Mouse (Mus musculus) spleen, adult 2 months (tissue): ENCODE data around the gene Dennd1c. TPM values are rescaled to one million over a fixed set of nuclear protein-coding genes. Genes with fewer than 3 reads are reported as not detected.

Source experiments
- DNase-seq, 2 experiments: peaks; one replicate each; pipeline versions ENCODE4 v3.0.0 to v3.0.0-alpha.2; 2012 to 2021; ENCODE audit warnings: low spot score in 2 of 2, low read depth in 1 of 2
- H3K27ac ChIP-seq: fragments of 200-500 bp; 2 replicates; pipeline ENCODE4 v1.5.1; 2012; ENCODE audit warnings: low read length, inconsistent platforms; ENCODE audit not compliant: insufficient read depth
- H3K27me3 ChIP-seq: fragments of 200-500 bp; 2 replicates; pipeline ENCODE4 v1.6.1; 2012; ENCODE audit warnings: mild to moderate bottlenecking, moderate library complexity, low read length, inconsistent platforms; ENCODE audit not compliant: control insufficient read depth, insufficient read depth
- H3K36me3 ChIP-seq: fragments of 200-500 bp; 2 replicates; pipeline ENCODE4 v1.6.1; 2012; ENCODE audit warnings: mild to moderate bottlenecking, low read length, inconsistent platforms; ENCODE audit not compliant: control insufficient read depth, insufficient read depth
- H3K4me1 ChIP-seq: fragments of 200-500 bp; 2 replicates; pipeline ENCODE4 v1.6.1; 2011; ENCODE audit warnings: inconsistent platforms; ENCODE audit not compliant: control insufficient read depth, insufficient read depth, insufficient read length
- H3K4me3 ChIP-seq: fragments of 200-500 bp; 2 replicates; pipeline ENCODE4 v1.5.1; 2011; ENCODE audit warnings: mild to moderate bottlenecking, inconsistent platforms; ENCODE audit not compliant: insufficient read depth, insufficient read length; ENCODE audit errors: extremely low read depth
- CTCF ChIP-seq: fragments of 200-500 bp; IDR thresholded peaks from 2 replicates; pipeline ENCODE4 v1.5.1; 2011; ENCODE audit warnings: mild to moderate bottlenecking, inconsistent platforms; ENCODE audit not compliant: insufficient read depth, insufficient read length, insufficient replicate concordance; ENCODE audit errors: extremely low read depth
- POLR2A ChIP-seq: fragments of 200-500 bp; IDR thresholded peaks from 2 replicates; pipeline ENCODE4 v1.6.1; 2011; ENCODE audit warnings: low read depth, low read length, inconsistent platforms
- WGBS: fragments of 180-500 bp; shearing (Covaris S2); methylation state at CpG from one replicate; pipeline ENCODE4 v1.1.7; 2018; 5-methylcytosine and 5-hydroxymethylcytosine counted together
- polyA plus RNA-seq: library from polyadenylated mRNA; depleted of rRNA; stranded (reverse); fragments of >200 nt; gene quantifications from 2 replicates; pipeline ENCODE4 v1.2.3, GENCODE M21; 2012

Gene Dennd1c
- polyA plus RNA-seq, 1 experiment, result 94.1 TPM

DNA sequence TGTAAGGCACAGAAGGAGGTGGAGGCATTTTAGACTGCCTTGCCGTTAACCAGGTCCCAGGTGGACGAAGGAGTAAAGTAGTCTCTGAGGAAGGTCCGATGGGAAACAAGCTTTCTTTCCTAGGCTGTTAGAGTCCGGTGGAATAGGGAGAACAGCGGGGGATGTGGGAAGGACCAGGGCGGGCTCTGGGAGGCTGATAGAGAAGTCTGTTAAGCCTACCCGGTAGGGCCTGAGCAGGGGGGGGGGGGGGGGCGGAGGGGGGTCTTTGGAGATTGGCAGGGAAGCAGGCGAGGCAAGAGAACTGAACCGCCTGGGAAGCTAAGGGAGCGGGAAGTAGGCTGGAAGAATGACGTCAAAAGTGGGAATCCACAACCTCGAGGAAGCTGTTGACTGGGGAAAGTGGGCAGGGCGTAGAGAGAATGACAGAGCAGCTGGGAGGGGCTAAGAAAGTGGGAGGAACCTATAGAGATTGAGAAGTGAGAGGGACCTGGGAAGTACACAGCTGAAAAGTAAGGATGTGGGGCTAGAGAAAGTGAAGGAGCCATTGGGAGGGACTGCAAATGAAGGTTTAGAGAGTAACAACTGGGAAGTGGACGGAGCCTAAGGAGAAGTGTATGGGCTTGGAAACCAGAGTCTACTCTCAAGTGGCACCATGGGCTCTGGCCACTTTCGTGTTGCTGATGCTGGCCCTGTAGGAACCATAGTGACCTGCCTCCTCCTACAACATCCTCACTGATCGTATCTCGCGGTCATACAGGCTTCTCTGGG is 17.7 kb upstream of the Dennd1c start:
- DNase-seq, result no peak
- Histone ChIP-seq H3K27me3 (no peaks in the 10 kb centered on the region), H3K4me3 (peak overlapping the region; percentile 40), H3K4me1 (0 out of 2 replicates have a peak, but pooled peaks cover 4% of the 10 kb centered on the region), H3K27ac (no peak overlapping the region), H3K36me3 (no peaks in the 10 kb centered on the region)
- WGBS, result 19% methylated on average over 17 of the region's 19 CpGs
- TF ChIP-seq CTCF (no peak), POLR2A (no peak)

DNA sequence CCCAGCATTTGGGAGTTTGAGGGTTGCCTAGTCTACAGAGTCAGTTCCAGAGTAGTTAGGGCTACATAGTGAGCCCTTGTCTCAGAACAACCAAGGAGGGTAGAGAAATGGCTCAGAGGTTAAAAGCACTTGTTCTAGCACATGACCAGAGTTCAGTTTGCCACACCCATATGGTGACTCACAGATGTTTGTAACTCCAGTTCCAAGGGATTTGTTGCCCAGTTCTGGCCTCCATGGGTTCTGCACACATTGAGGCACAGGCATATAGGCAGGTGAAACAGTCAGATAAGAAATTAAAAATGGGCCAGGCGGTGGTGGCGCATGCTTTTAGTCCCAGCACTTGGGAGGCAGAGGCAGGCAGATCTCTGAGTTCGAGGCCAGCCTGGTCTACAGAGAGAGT is 15.9 kb upstream of the Dennd1c start:
- 0 out of 2 replicates have a peak, but pooled peaks cover 4% of the 10 kb centered on the region for H3K4me1 ChIP-seq
- no peak overlapping the region for H3K4me3 ChIP-seq
- H3K36me3 ChIP-seq, result no peaks in the 10 kb centered on the region
- no peak overlapping the region for H3K27ac ChIP-seq
- no peaks in the 10 kb centered on the region for H3K27me3 ChIP-seq
- DNase-seq, result no peak
- 84% methylated on average over 3 of the region's 3 CpGs for WGBS
- no peak for TF ChIP-seq POLR2A
- no peak for TF ChIP-seq CTCF

DNA sequence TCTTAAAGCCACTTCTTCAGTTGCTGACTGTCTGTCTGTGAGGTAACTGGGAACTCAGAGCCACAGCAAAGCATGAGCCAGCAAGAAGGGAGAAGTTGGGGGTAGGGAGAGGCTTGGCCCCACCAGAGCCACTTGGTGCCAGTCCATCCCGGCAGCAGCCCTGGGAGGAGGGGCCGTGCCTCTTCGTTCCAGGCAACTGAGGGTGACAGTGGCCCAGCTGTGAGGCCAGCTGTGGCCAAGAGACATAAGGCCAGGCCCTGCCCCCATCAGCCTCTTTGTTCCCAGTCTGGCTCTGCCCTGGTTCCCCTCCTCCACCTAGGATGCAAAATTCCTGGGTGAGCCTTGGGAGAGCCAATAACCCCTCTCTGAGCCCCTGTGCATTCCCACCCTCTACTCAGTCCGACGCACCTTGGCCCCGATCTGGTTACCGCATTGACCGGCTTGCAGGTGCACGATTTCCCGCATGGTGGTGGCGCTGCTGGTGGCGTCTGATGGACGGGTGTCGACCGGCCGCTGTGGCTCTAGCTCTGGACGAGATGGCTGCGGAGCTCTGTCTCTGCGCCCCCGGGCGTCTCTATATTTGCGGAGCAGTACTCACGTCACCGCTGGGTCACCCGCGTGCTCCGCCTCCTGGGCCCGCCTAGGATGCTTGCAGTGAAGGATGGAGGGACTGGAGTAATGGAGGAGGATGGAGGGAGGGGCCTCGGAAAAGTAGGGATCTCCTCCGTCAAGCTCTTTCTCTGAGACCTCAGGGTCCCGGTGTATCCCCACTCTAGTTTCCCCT is 8.9 kb upstream of the Dennd1c start, which contains the start of gene Tubb4a:
Gene Tubb4a (minus strand): TSS at position 734 of the 784 bp plus-strand sequence.
- H3K4me1 ChIP-seq, result no peaks in the 10 kb centered on the region
- H3K36me3 ChIP-seq, result no peaks in the 10 kb centered on the region
- 39% methylated on average over 31 of the region's 31 CpGs for WGBS
- no peaks in the 10 kb centered on the region for H3K27me3 ChIP-seq
- no peak within 1 kb of the TSS for H3K27ac ChIP-seq
- no peak for DNase-seq
- no peak for TF ChIP-seq POLR2A
- no peak for TF ChIP-seq CTCF
- no peak within 1 kb of the TSS for H3K4me3 ChIP-seq

DNA sequence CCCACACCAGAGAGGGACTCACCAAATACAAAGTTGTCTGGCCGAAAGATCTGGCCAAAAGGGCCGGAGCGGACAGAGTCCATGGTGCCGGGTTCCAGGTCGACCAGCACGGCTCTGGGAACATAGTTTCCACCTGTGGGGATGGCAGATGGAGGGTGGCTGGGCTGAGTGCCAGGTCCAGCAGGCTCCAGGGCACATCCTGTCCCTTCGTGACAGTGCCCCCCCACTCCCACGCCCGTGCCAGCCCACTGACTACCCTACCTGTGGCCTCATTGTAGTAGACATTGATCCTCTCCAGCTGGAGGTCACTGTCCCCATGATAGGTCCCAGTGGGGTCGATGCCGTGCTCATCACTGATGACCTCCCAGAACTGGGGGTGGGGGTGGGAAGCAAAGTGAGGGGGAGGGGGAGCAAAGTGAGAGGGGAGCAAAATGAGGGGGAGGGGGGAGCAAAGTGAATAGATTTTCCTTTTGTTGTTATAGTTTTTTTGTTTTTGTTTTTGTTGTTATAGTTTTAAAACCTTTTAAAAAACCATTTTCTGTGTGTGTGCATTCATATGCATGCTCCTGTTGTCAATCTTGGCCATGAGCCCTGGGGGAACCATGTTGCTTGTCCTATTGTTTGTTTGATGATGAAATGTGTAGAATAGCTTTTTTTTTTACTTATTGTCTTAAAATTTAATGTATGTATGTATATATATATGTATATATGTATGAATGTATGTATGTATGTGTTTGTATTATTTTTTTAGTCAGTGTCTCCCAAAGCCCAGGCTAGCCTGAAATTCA is 7.8 kb upstream of the Dennd1c start:
- no peak for DNase-seq
- peaks cover 1% of the 10 kb centered on the region; the same call in 1 of the 2 replicates for H3K36me3 ChIP-seq
- TF ChIP-seq POLR2A (no peak), CTCF (no peak)
- H3K27ac ChIP-seq, result no peak overlapping the region
- H3K4me3 ChIP-seq, result no peak overlapping the region
- no peaks in the 10 kb centered on the region for H3K27me3 ChIP-seq
- 89% methylated on average over 11 of the region's 11 CpGs for whole genome bisulfite sequencing
- no peaks in the 10 kb centered on the region for H3K4me1 ChIP-seq

DNA sequence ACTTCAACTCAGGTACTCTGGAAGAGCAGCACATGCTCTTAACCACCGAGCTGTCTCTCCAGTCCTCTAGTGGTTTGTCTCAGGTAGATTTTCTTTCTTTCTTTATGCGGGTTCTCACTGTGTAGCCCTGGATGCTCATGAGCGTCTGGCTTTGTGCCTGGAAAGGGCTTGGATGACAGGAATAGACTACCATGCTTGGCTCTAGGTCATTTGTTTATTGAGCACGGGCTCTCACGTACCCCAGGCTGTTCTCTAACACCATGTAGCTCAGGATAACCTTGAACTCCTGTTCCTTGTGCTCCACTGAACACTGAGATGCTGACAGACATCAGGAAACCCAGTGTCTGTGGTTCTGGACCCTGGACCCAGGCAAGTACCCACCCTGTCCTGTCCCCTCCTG is 4.2 kb upstream of the Dennd1c start:
- H3K27me3 ChIP-seq, result no peaks in the 10 kb centered on the region
- WGBS, result 85% methylated on average over 5 of the region's 5 CpGs
- H3K27ac ChIP-seq, result no peak overlapping the region

DNA sequence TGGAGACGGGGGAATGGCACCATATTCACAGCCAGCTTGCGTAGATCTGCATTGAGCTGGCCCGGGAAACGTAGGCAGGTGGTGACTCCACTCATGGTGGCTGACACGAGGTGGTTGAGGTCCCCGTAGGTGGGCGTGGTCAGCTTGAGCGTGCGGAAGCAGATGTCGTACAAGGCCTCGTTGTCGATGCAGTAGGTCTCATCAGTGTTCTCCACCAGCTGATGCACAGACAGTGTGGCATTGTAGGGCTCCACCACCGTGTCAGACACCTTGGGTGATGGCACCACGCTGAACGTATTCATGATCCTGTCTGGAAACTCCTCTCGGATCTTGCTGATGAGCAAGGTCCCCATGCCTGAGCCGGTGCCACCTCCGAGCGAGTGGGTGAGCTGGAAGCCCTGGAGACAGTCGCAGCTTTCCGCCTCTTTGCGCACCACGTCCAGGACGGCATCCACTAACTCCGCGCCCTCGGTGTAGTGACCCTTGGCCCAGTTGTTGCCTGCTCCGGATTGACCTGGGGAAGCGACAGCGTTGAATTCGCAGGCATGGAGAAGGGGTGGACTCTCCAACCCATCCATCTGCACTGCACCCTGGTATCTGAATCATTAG is 3.0 kb upstream of the Dennd1c start:
- Histone ChIP-seq H3K4me1 (peaks cover 18% of the 10 kb centered on the region; the same call in 1 of the 2 replicates), H3K4me3 (no peak overlapping the region), H3K27me3 (no peaks in the 10 kb centered on the region), H3K36me3 (peaks cover 2% of the 10 kb centered on the region; the same call in 1 of the 2 replicates), H3K27ac (no peak overlapping the region)
- no peak for DNase-seq
- 95% methylated on average over 31 of the region's 31 CpGs for WGBS
- TF ChIP-seq POLR2A (no peak), CTCF (no peak)

More for the DNA sequence above, 4.2 kb upstream of the Dennd1c start:
- Histone ChIP-seq H3K4me3 (no peak overlapping the region), H3K36me3 (peaks cover 2% of the 10 kb centered on the region; the same call in 1 of the 2 replicates), H3K4me1 (peaks cover 8% of the 10 kb centered on the region; the same call in 1 of the 2 replicates)
- TF ChIP-seq POLR2A, result no peak
- TF ChIP-seq CTCF, result no peak
- DNase-seq, result no peak
